Comparison of ENCODE assay signal across 8 mouse cellular contexts in genomic region chr9:25252759-25253477, GRCm38 (mm10). TPM values are rescaled to one million over a fixed set of nuclear protein-coding genes. Genes with fewer than 3 reads are reported as not detected.
DNase-seq lines count a peak whose midpoint lies in the region; ATAC-seq and TF ChIP-seq lines count a peak whose summit lies in the region.

No protein-coding gene starts in this region.

- DNase-seq in 3T3-L1 (ENCODE audit: low read depth, low spot score): peak; percentile 71
- DNase-seq in adrenal gland, adult 8-10 months: peak; percentile 56
- DNase-seq in embryo, embryonic 9.5 days (ENCODE audit: extremely low spot score): peak; percentile 55
- DNase-seq in gastrocnemius, postnatal 4 days (ENCODE audit: low spot score in 2 of 2): peak; percentile 52 to 66
- peak; percentile 68 for DNase-seq in limb, embryonic 10.5 days (ENCODE audit: low spot score)
- DNase-seq in midbrain, embryonic 11.5 days (ENCODE audit: low spot score, missing footprints): peak; percentile 94

- peak; percentile 60 for ATAC-seq in intestine, embryonic 16.5 days
- peak; percentile 67 for ATAC-seq in midbrain, embryonic 11.5 days (ENCODE audit: low FRiP score)

- H3K27me3 ChIP-seq in intestine, embryonic 16.5 days (replicated peaks; ENCODE audit: control insufficient read depth, insufficient read depth, low read length): no peaks in the 10 kb centered on the region
- H3K27me3 ChIP-seq in limb, embryonic 10.5 days (ENCODE audit: low read depth, poor library complexity, severe bottlenecking): no peaks in the 10 kb centered on the region
- no peaks in the 10 kb centered on the region for H3K27me3 ChIP-seq in midbrain, embryonic 11.5 days (ENCODE audit: control insufficient read depth, insufficient read depth, low read length)
- no peaks in the 10 kb centered on the region for H3K27me3 ChIP-seq in small intestine, adult 2 months (ENCODE audit: control insufficient read depth, insufficient read depth, low read length)

- WGBS in intestine, embryonic 16.5 days: under 1% methylated on average over 58 of the region's 78 CpGs
- 3% methylated on average over 63 of the region's 78 CpGs for WGBS in limb, embryonic 10.5 days
- under 1% methylated on average over 59 of the region's 78 CpGs for WGBS in midbrain, embryonic 11.5 days
- under 1% methylated on average over 72 of the region's 78 CpGs for WGBS in small intestine, adult 2 months

- peak overlapping the region; percentile 100 for H3K4me3 ChIP-seq in intestine, embryonic 16.5 days (ENCODE audit: low read length)
- H3K4me3 ChIP-seq in limb, embryonic 10.5 days: peak overlapping the region; percentile 100
- H3K4me3 ChIP-seq in midbrain, embryonic 11.5 days (ENCODE audit: low read depth, low read length): peak overlapping the region; percentile 95
- H3K4me3 ChIP-seq in small intestine, adult 2 months (ENCODE audit: low read depth, low read length): peak overlapping the region; percentile 96

- H3K9me3 ChIP-seq in intestine, embryonic 16.5 days (ENCODE audit: control insufficient read depth, low read length): no peaks in the 10 kb centered on the region
- no peaks in the 10 kb centered on the region for H3K9me3 ChIP-seq in limb, embryonic 10.5 days (replicated peaks)
- H3K9me3 ChIP-seq in midbrain, embryonic 11.5 days (ENCODE audit: control insufficient read depth, low read length): no peaks in the 10 kb centered on the region

- H3K4me1 ChIP-seq in intestine, embryonic 16.5 days (ENCODE audit: control insufficient read depth, insufficient read depth, low read length): peaks cover 12% of the 10 kb centered on the region
- peaks cover 14% of the 10 kb centered on the region for H3K4me1 ChIP-seq in limb, embryonic 10.5 days
- peaks cover 12% of the 10 kb centered on the region for H3K4me1 ChIP-seq in midbrain, embryonic 11.5 days (ENCODE audit: control insufficient read depth, insufficient read depth, low read length)
- H3K4me1 ChIP-seq in small intestine, adult 2 months (ENCODE audit: control insufficient read depth, insufficient read depth, insufficient read length, low read length): 0 out of 2 replicates have a peak, but pooled peaks cover 3% of the 10 kb centered on the region

- H3K27ac ChIP-seq in intestine, embryonic 16.5 days (ENCODE audit: low read length): peak overlapping the region; percentile 98
- H3K27ac ChIP-seq in limb, embryonic 10.5 days: peak overlapping the region; percentile 99
- H3K27ac ChIP-seq in midbrain, embryonic 11.5 days (ENCODE audit: low read depth, low read length): peak overlapping the region; percentile 99
- H3K27ac ChIP-seq in small intestine, adult 2 months (ENCODE audit: insufficient read depth, low read depth, low read length): peak overlapping the region; percentile 81

- no peaks in the 10 kb centered on the region for H3K36me3 ChIP-seq in intestine, embryonic 16.5 days (ENCODE audit: control insufficient read depth, insufficient read depth, low read length)
- H3K36me3 ChIP-seq in limb, embryonic 10.5 days: no peaks in the 10 kb centered on the region
- no peaks in the 10 kb centered on the region for H3K36me3 ChIP-seq in midbrain, embryonic 11.5 days (ENCODE audit: control insufficient read depth, insufficient read depth, low read length)
- H3K36me3 ChIP-seq in small intestine, adult 2 months (ENCODE audit: control insufficient read depth, insufficient read depth, low read length): no peaks in the 10 kb centered on the region

- TF ChIP-seq POLR2A in small intestine, adult 2 months (IDR thresholded peaks at IDR 0.05; ENCODE audit: low read depth, low read length): no peak

- peak overlapping the region; percentile 100 for H3K9ac ChIP-seq in intestine, embryonic 16.5 days (ENCODE audit: low read depth, low read length)
- peak overlapping the region; percentile 98 for H3K9ac ChIP-seq in midbrain, embryonic 11.5 days (ENCODE audit: low read length)

- peak overlapping the region; percentile 52 for H3K4me2 ChIP-seq in intestine, embryonic 16.5 days (ENCODE audit: low read depth, low read length)
- H3K4me2 ChIP-seq in midbrain, embryonic 11.5 days: peak overlapping the region; percentile 51

- peak; percentile 48; the same call in 1 of the 2 replicates for TF ChIP-seq CTCF in small intestine, adult 2 months (IDR thresholded peaks at IDR 0.05; ENCODE audit: extremely low read depth, insufficient read length, insufficient replicate concordance, low read depth, low read length)

RNA-seq across cellular contexts. Expression of gene Sept7, which starts 0.7 kb away (rescaled TPM):
- total RNA-seq in adrenal gland, adult 8-10 months (2022): 100 to 1,000 TPM in 3 of 4 experiments, 10 to 100 TPM in 1; 98.7 to 122 (median 118) TPM
- 100 to 1,000 TPM; 157 to 170 TPM for total RNA-seq in gastrocnemius, postnatal 4 days (2021)
- polyA plus RNA-seq in intestine, embryonic 16.5 days (2015; fragmentation: Nextera tagmentation; extraction: Ambion mirVana): 197 and 208 TPM in 2 replicates
- 179 and 233 TPM in 2 replicates for polyA plus RNA-seq in limb, embryonic 10.5 days (2016; fragmentation: Nextera tagmentation; extraction: Ambion mirVana)
- polyA plus RNA-seq in midbrain, embryonic 11.5 days (2014; fragmentation: Nextera tagmentation; extraction: Ambion mirVana): 299 and 345 TPM in 2 replicates
- 0.85 and 2.4 TPM in 2 replicates for polyA plus RNA-seq in small intestine, adult 2 months (2012; rRNA removed)

Comparison
In these comparisons a context has a peak if more than half of its experiments do, and no peak if none do; other contexts are left out.
1. Peak in every context shown above with its lines: DNase-seq, ATAC-seq, H3K4me3 ChIP-seq and H3K27ac ChIP-seq.
2. RNA of gene Sept7, which starts 0.7 kb away (polyA plus RNA-seq): 299 to 345 TPM in midbrain, embryonic 11.5 days, 179 to 233 TPM in limb, embryonic 10.5 days and 197 to 208 TPM in intestine, embryonic 16.5 days; 0.85 to 2.4 TPM in small intestine, adult 2 months; every median in the first group is over 10 times any median in the second.